Mouse (Mus musculus) intestine, embryonic 14.5 days (tissue): ENCODE results near the gene Zhx3. TPM values are rescaled to one million over a fixed set of nuclear protein-coding genes. Genes with fewer than 3 reads are reported as not detected.
A peak's percentile ranks its signal among the peaks of the same experiment; 100 is the strongest.

Source experiments
- ATAC-seq: fragments of 200-750 bp; cut with Nextera tagmentation; replicated peaks from 2 replicates; pipeline ENCODE4 v1.8.0; 2017; ENCODE audit warnings: low read depth, moderate number of reproducible peaks, moderate TSS enrichment, moderate library complexity; ENCODE audit not compliant: low FRiP score, low TSS enrichment
- DNase-seq: peaks from one replicate; pipeline ENCODE4 v3.0.0-alpha.2; 2018; ENCODE audit warnings: low spot score
- H3K27ac ChIP-seq: fragments of 300-500 bp; sonication (generic); 2 replicates; pipeline ENCODE4 v1.5.1; 2014; ENCODE audit warnings: low read depth, mild to moderate bottlenecking, control low read depth
- H3K27me3 ChIP-seq: fragments of 300-500 bp; sonication (generic); replicated peaks from 2 replicates; pipeline ENCODE4 v1.6.1; 2014; ENCODE audit warnings: low read length, control low read depth; ENCODE audit not compliant: control insufficient read depth, insufficient read depth
- H3K36me3 ChIP-seq: fragments of 300-500 bp; sonication (generic); 2 replicates; pipeline ENCODE4 v1.6.1; 2014; ENCODE audit warnings: low read length, control low read depth; ENCODE audit not compliant: control insufficient read depth, insufficient read depth
- H3K4me1 ChIP-seq: fragments of 300-500 bp; sonication (generic); replicated peaks from 2 replicates; pipeline ENCODE4 v1.6.1; 2014; ENCODE audit warnings: low read length, control low read depth, mixed read lengths; ENCODE audit not compliant: control insufficient read depth, insufficient read depth
- H3K4me2 ChIP-seq: fragments of 300-500 bp; sonication (generic); 2 replicates; pipeline ENCODE4 v1.6.1; 2014; ENCODE audit warnings: low read length
- H3K4me3 ChIP-seq: fragments of 300-500 bp; sonication (generic); 2 replicates; pipeline ENCODE4 v1.5.1; 2014; ENCODE audit warnings: low read depth, low read length, control low read depth, mixed read lengths
- H3K9ac ChIP-seq: fragments of 300-500 bp; sonication (generic); 2 replicates; pipeline ENCODE4 v1.6.1; 2014; ENCODE audit warnings: mild to moderate bottlenecking, low read length
- H3K9me3 ChIP-seq: fragments of 300-500 bp; sonication (generic); 2 replicates; pipeline ENCODE4 v1.6.1; 2016; ENCODE audit warnings: low read length, control low read depth; ENCODE audit not compliant: control insufficient read depth
- WGBS: fragments of 180-500 bp; shearing (Covaris S2); extraction: QIAGEN DNeasy Blood & Tissue Kit; methylation state at CpG from one replicate; pipeline ENCODE4 v1.1.7; 2014; 5-methylcytosine and 5-hydroxymethylcytosine counted together
- polyA plus RNA-seq: library from polyadenylated mRNA; unstranded; fragments of >200 nt; fragmentation: Nextera tagmentation; extraction: Ambion mirVana; gene quantifications from 2 replicates; pipeline ENCODE4 v1.2.1, GENCODE M21; 2014

Gene Zhx3
- polyA plus RNA-seq, 1 experiment from 2014 or later, result 7.5 TPM

- Histone ChIP-seq H3K9ac (no peak overlapping the region), H3K27me3 (no peaks in the 10 kb centered on the region), H3K27ac (no peak overlapping the region), H3K36me3 (peaks cover 51% of the 10 kb centered on the region), H3K9me3 (0 out of 2 replicates have a peak, but pooled peaks cover 2% of the 10 kb centered on the region), H3K4me2 (no peak overlapping the region), H3K4me3 (no peak overlapping the region), H3K4me1 (peaks cover 29% of the 10 kb centered on the region)
- no peak for DNase-seq
- WGBS, result 89% methylated on average over 3 of the region's 3 CpGs
- ATAC-seq, result no peak
Measured at GRCm38 (mm10) chr2:160736466-160736865, 136.3 kb downstream of the Zhx3 start.

- no peak for ATAC-seq
- 90% methylated on average over 5 of the region's 5 CpGs for WGBS
- H3K36me3 ChIP-seq, result peaks cover 47% of the 10 kb centered on the region
- no peak overlapping the region for H3K4me3 ChIP-seq
- DNase-seq, result no peak
- 0 out of 2 replicates have a peak, but pooled peaks cover 2% of the 10 kb centered on the region for H3K9me3 ChIP-seq
- no peak overlapping the region for H3K4me2 ChIP-seq
- no peak overlapping the region for H3K9ac ChIP-seq
- H3K27ac ChIP-seq, result no peak overlapping the region
- peaks cover 28% of the 10 kb centered on the region for H3K4me1 ChIP-seq
- H3K27me3 ChIP-seq, result no peaks in the 10 kb centered on the region
Measured at GRCm38 (mm10) chr2:160735706-160736310, 137.0 kb downstream of the Zhx3 start.

GRCm38 (mm10) chr2:160734331-160734730, 138.5 kb downstream of the Zhx3 start:
- no peak overlapping the region for H3K27ac ChIP-seq
- peak overlapping the region; percentile 88; the same call in 1 of the 2 replicates for H3K4me2 ChIP-seq
- H3K27me3 ChIP-seq, result no peaks in the 10 kb centered on the region
- ATAC-seq, result no peak
- H3K9ac ChIP-seq, result no peak overlapping the region
- 0 out of 2 replicates have a peak, but pooled peaks cover 2% of the 10 kb centered on the region for H3K9me3 ChIP-seq
- peaks cover 35% of the 10 kb centered on the region for H3K36me3 ChIP-seq
- peaks cover 36% of the 10 kb centered on the region for H3K4me1 ChIP-seq
- 68% methylated on average over 3 of the region's 3 CpGs for WGBS
- no peak overlapping the region for H3K4me3 ChIP-seq
- DNase-seq, result no peak

- H3K4me2 ChIP-seq, result peak overlapping the region; percentile 88
- WGBS, result 14% methylated on average over 7 of the region's 7 CpGs
Measured at GRCm38 (mm10) chr2:160733131-160733531, 139.7 kb downstream of the Zhx3 start.

GRCm38 (mm10) chr2:160732420-160732995, 140.3 kb downstream of the Zhx3 start:
- peak overlapping the region; percentile 88 for H3K4me2 ChIP-seq
- H3K9ac ChIP-seq, result peak overlapping the region; percentile 99
- 0 out of 2 replicates have a peak, but pooled peaks cover 2% of the 10 kb centered on the region for H3K9me3 ChIP-seq
- WGBS, result 20% methylated on average over 9 of the region's 9 CpGs
- DNase-seq, result no peak
- ATAC-seq, result no peak
- peak overlapping the region; percentile 87 for H3K4me3 ChIP-seq
- H3K4me1 ChIP-seq, result peaks cover 33% of the 10 kb centered on the region
- peak overlapping the region; percentile 97; the same call in 1 of the 2 replicates for H3K27ac ChIP-seq
- H3K27me3 ChIP-seq, result no peaks in the 10 kb centered on the region
- H3K36me3 ChIP-seq, result peaks cover 29% of the 10 kb centered on the region

More at GRCm38 (mm10) chr2:160733131-160733531, 139.7 kb downstream of the Zhx3 start:
- Histone ChIP-seq H3K36me3 (peaks cover 29% of the 10 kb centered on the region), H3K27ac (no peak overlapping the region), H3K27me3 (no peaks in the 10 kb centered on the region), H3K9me3 (0 out of 2 replicates have a peak, but pooled peaks cover 2% of the 10 kb centered on the region), H3K4me3 (peak overlapping the region; percentile 87), H3K4me1 (peaks cover 33% of the 10 kb centered on the region), H3K9ac (peak overlapping the region; percentile 99)
- DNase-seq (no peak), ATAC-seq (no peak)

- DNase-seq, result no peak
- Histone ChIP-seq H3K27ac (peak overlapping the region; percentile 97), H3K4me2 (peak overlapping the region; percentile 88), H3K4me3 (peak overlapping the region; percentile 87), H3K4me1 (peaks cover 33% of the 10 kb centered on the region), H3K9me3 (no peaks in the 10 kb centered on the region), H3K9ac (peak overlapping the region; percentile 99), H3K27me3 (no peaks in the 10 kb centered on the region), H3K36me3 (peaks cover 24% of the 10 kb centered on the region)
- peak; percentile 22 for ATAC-seq
- WGBS, result under 1% methylated on average over 32 of the region's 32 CpGs
Measured at GRCm38 (mm10) chr2:160731839-160732261, 140.9 kb downstream of the Zhx3 start.

- Histone ChIP-seq H3K27ac (peak within 1 kb of the TSS; percentile 97), H3K4me1 (peaks cover 33% of the 10 kb centered on the region), H3K9ac (peak within 1 kb of the TSS; percentile 99), H3K36me3 (peaks cover 21% of the 10 kb centered on the region), H3K27me3 (no peaks in the 10 kb centered on the region), H3K9me3 (no peaks in the 10 kb centered on the region), H3K4me3 (peak within 1 kb of the TSS; percentile 87), H3K4me2 (peak within 1 kb of the TSS; percentile 88)
- DNase-seq (peak; percentile 96), ATAC-seq (peak; percentile 94)
- under 1% methylated on average over 48 of the region's 99 CpGs for WGBS
Measured at GRCm38 (mm10) chr2:160731117-160731838, 141.5 kb downstream of the Zhx3 start, which contains the start of gene Plcg1. Gene Plcg1 (plus strand): TSS chr2:160731300.

- peaks cover 33% of the 10 kb centered on the region for H3K4me1 ChIP-seq
- H3K27me3 ChIP-seq, result no peaks in the 10 kb centered on the region
- peak overlapping the region; percentile 87 for H3K4me3 ChIP-seq
- H3K9ac ChIP-seq, result peak overlapping the region; percentile 99
- H3K4me2 ChIP-seq, result peak overlapping the region; percentile 88
- peak overlapping the region; percentile 97; the same call in 1 of the 2 replicates for H3K27ac ChIP-seq
- no peak for DNase-seq
- no peak for ATAC-seq
- no peaks in the 10 kb centered on the region for H3K9me3 ChIP-seq
- WGBS, result 7% methylated on average over 19 of the region's 19 CpGs
- H3K36me3 ChIP-seq, result peaks cover 16% of the 10 kb centered on the region
Measured at GRCm38 (mm10) chr2:160730797-160731116, 142.0 kb downstream of the Zhx3 start.
